Mouse (Mus musculus): ENCODE data around the gene Clec14a.

DNA sequence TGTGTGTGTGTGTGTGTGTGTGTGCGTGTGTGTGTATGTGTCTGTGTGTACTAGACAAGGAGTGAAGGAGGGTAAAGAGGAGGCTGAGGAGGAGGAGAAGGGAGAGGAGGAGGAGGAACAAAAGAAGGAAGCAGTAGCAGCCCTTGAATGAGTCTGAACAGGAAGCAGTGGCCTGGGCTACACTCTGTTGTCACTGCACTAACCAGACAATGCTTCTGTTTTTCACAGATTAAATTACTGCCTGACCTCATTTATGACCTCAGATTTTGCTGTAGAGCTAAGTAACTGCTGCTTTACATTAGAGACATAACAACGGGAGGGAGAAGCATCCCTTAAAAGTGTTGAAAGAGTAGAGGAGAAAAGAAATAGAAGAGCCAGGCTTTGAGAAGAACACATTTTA is 52.9 kb downstream of the Clec14a start:
- no peak for TF ChIP-seq CTCF (IDR thresholded peaks at IDR 0.05; ENCODE audit: insufficient read depth, low read length)
- no peak for TF ChIP-seq POLR2A (IDR thresholded peaks at IDR 0.05; ENCODE audit: borderline replicate concordance, extremely low read depth, low read depth, low read length)

Data from lung, adult 2 months (tissue).